Mouse (Mus musculus): ENCODE results near the gene Dusp16. TPM values are rescaled to one million over a fixed set of nuclear protein-coding genes. Genes with fewer than 3 reads are reported as not detected.
"Not testable (repeated sequence)": the region's sequence is repeated elsewhere in the genome, so short reads cannot be mapped to it uniquely, and the experiment has no call there.

The Dusp16 gene
- total RNA-seq, 2 experiments from 2014 or later: 0.94 TPM; not detected in 1

- no peak for ATAC-seq (replicated peaks; ENCODE audit: low FRiP score, poor library complexity, severe bottlenecking)
Observed at GRCm38 (mm10) chr6:134706467-134706866, 86.0 kb downstream of the Dusp16 start.

- no peak for ATAC-seq (replicated peaks; ENCODE audit: low FRiP score, poor library complexity, severe bottlenecking)
Observed at GRCm38 (mm10) chr6:134703053-134703690, 89.3 kb downstream of the Dusp16 start.

- ATAC-seq (replicated peaks; ENCODE audit: low FRiP score, poor library complexity, severe bottlenecking): no peak
Observed at GRCm38 (mm10) chr6:134702184-134702583, 90.2 kb downstream of the Dusp16 start.

GRCm38 (mm10) chr6:134701211-134701602 is 91.2 kb downstream of the Dusp16 start:
- ATAC-seq (replicated peaks; ENCODE audit: low FRiP score, poor library complexity, severe bottlenecking): no peak

GRCm38 (mm10) chr6:134700451-134701210 is 91.8 kb downstream of the Dusp16 start:
- ATAC-seq (replicated peaks; ENCODE audit: low FRiP score, poor library complexity, severe bottlenecking): no peak

GRCm38 (mm10) chr6:134698243-134698642 is 94.2 kb downstream of the Dusp16 start:
- no peak for ATAC-seq (replicated peaks; ENCODE audit: low FRiP score, poor library complexity, severe bottlenecking)

GRCm38 (mm10) chr6:134696554-134696953 is 95.9 kb downstream of the Dusp16 start:
- no peak for ATAC-seq (replicated peaks; ENCODE audit: low FRiP score, poor library complexity, severe bottlenecking)

GRCm38 (mm10) chr6:134696146-134696545 is 96.3 kb downstream of the Dusp16 start:
- 0 out of 2 replicates have a peak, but pooled peaks have one; percentile 42 for ATAC-seq (replicated peaks; ENCODE audit: low FRiP score, poor library complexity, severe bottlenecking)

GRCm38 (mm10) chr6:134695625-134696024 is 96.8 kb downstream of the Dusp16 start:
- no peak for ATAC-seq (replicated peaks; ENCODE audit: low FRiP score, poor library complexity, severe bottlenecking)

- ATAC-seq (replicated peaks; ENCODE audit: low FRiP score, poor library complexity, severe bottlenecking): no peak
Observed at GRCm38 (mm10) chr6:134694988-134695387, 97.4 kb downstream of the Dusp16 start.

GRCm38 (mm10) chr6:134694498-134694897 is 97.9 kb downstream of the Dusp16 start:
- no peak for ATAC-seq (replicated peaks; ENCODE audit: low FRiP score, poor library complexity, severe bottlenecking)

- ATAC-seq (replicated peaks; ENCODE audit: low FRiP score, poor library complexity, severe bottlenecking): no peak
Observed at GRCm38 (mm10) chr6:134685515-134685914, 106.9 kb downstream of the Dusp16 start.

GRCm38 (mm10) chr6:134685040-134685439 is 107.4 kb downstream of the Dusp16 start:
- ATAC-seq (replicated peaks; ENCODE audit: low FRiP score, poor library complexity, severe bottlenecking): no peak

- ATAC-seq (replicated peaks; ENCODE audit: low FRiP score, poor library complexity, severe bottlenecking): no peak
Observed at GRCm38 (mm10) chr6:134684354-134684915, 108.0 kb downstream of the Dusp16 start.

GRCm38 (mm10) chr6:134679330-134679729 is 113.1 kb downstream of the Dusp16 start:
- not testable (repeated sequence) for ATAC-seq (replicated peaks; ENCODE audit: low FRiP score, poor library complexity, severe bottlenecking)

GRCm38 (mm10) chr6:134678037-134678436 is 114.4 kb downstream of the Dusp16 start:
- ATAC-seq (replicated peaks; ENCODE audit: low FRiP score, poor library complexity, severe bottlenecking): no peak

- ATAC-seq (replicated peaks; ENCODE audit: low FRiP score, poor library complexity, severe bottlenecking): no peak
Observed at GRCm38 (mm10) chr6:134677504-134677903, 114.9 kb downstream of the Dusp16 start.

- ATAC-seq (replicated peaks; ENCODE audit: low FRiP score, poor library complexity, severe bottlenecking): not testable (repeated sequence)
Observed at GRCm38 (mm10) chr6:134673712-134674111, 118.7 kb downstream of the Dusp16 start.

- no peak for ATAC-seq (replicated peaks; ENCODE audit: low FRiP score, poor library complexity, severe bottlenecking)
Observed at GRCm38 (mm10) chr6:134670881-134671411, 121.5 kb downstream of the Dusp16 start.

GRCm38 (mm10) chr6:134669179-134669865 is 123.1 kb downstream of the Dusp16 start:
- no peak; the same call in 1 of the 2 replicates for ATAC-seq (replicated peaks; ENCODE audit: low FRiP score, poor library complexity, severe bottlenecking)

Data from erythroblast, adult 5-6 weeks (primary cell).